Mouse (Mus musculus) thymus, postnatal 0 days (tissue): Measurements from ENCODE around the gene Sos1. TPM values are rescaled to one million over a fixed set of nuclear protein-coding genes. Genes with fewer than 3 reads are reported as not detected.
"Not testable (repeated sequence)": the region's sequence is repeated elsewhere in the genome, so short reads cannot be mapped to it uniquely, and the experiment has no call there.

ENCODE experiments used
- DNase-seq: peaks from one replicate; pipeline ENCODE4 v3.0.0-alpha.2; 2015; ENCODE audit warnings: low spot score
- polyA plus RNA-seq: library from polyadenylated mRNA; unstranded; fragments of >200 nt; fragmentation: Nextera tagmentation; extraction: Ambion mirVana; gene quantifications from 2 replicates; pipeline ENCODE4 v1.2.1, GENCODE M21; 2015

Gene Sos1
- polyA plus RNA-seq, 1 experiment from 2014 or later: 3.8 TPM

GRCm38 (mm10) chr17:80496185-80496584, 15.9 kb upstream of the Sos1 start:
- no peak for DNase-seq

GRCm38 (mm10) chr17:80493891-80494290, 13.6 kb upstream of the Sos1 start:
- no peak for DNase-seq

GRCm38 (mm10) chr17:80492811-80493210, 12.6 kb upstream of the Sos1 start:
- DNase-seq: no peak

- DNase-seq: no peak
Observed at GRCm38 (mm10) chr17:80492274-80492673, 12.0 kb upstream of the Sos1 start.

- no peak for DNase-seq
Observed at GRCm38 (mm10) chr17:80490166-80490565, 9.9 kb upstream of the Sos1 start.

GRCm38 (mm10) chr17:80488918-80489317, 8.7 kb upstream of the Sos1 start:
- no peak for DNase-seq

GRCm38 (mm10) chr17:80485160-80485559, 4.9 kb upstream of the Sos1 start:
- DNase-seq: no peak

GRCm38 (mm10) chr17:80480855-80481224, 587 bp upstream of the Sos1 start:
- no peak for DNase-seq

GRCm38 (mm10) chr17:80479295-80480030, 790 bp downstream of the Sos1 start:
- peak; percentile 55 for DNase-seq

- no peak for DNase-seq
Observed at GRCm38 (mm10) chr17:80477679-80478078, 2.6 kb downstream of the Sos1 start.

GRCm38 (mm10) chr17:80476496-80476895, 3.8 kb downstream of the Sos1 start:
- no peak for DNase-seq

- DNase-seq: no peak
Observed at GRCm38 (mm10) chr17:80471056-80471802, 9.0 kb downstream of the Sos1 start.

GRCm38 (mm10) chr17:80468417-80468894, 11.8 kb downstream of the Sos1 start:
- DNase-seq: not testable (repeated sequence)

- no peak for DNase-seq
Observed at GRCm38 (mm10) chr17:80460258-80460657, 20.0 kb downstream of the Sos1 start.

GRCm38 (mm10) chr17:80455648-80456047, 24.6 kb downstream of the Sos1 start:
- DNase-seq: peak; percentile 74

GRCm38 (mm10) chr17:80450426-80451030, 29.7 kb downstream of the Sos1 start:
- DNase-seq: no peak

- DNase-seq: no peak
Observed at GRCm38 (mm10) chr17:80446470-80446869, 33.8 kb downstream of the Sos1 start.

GRCm38 (mm10) chr17:80445433-80445832, 34.8 kb downstream of the Sos1 start:
- DNase-seq: no peak

- DNase-seq: no peak
Observed at GRCm38 (mm10) chr17:80435680-80436079, 44.6 kb downstream of the Sos1 start.

GRCm38 (mm10) chr17:80434430-80434829, 45.8 kb downstream of the Sos1 start:
- no peak for DNase-seq

- DNase-seq: no peak
Observed at GRCm38 (mm10) chr17:80431997-80432396, 48.3 kb downstream of the Sos1 start.

- no peak for DNase-seq
Observed at GRCm38 (mm10) chr17:80427966-80428365, 52.3 kb downstream of the Sos1 start.
